Mouse (Mus musculus): ENCODE measurements at regions not wholly inside any gene's neighbourhood (a gene's known extent, or its start where the extent isn't known, plus 50 kb on each side); places are given as distances from the start of the nearest gene placed in this dataset.

DNA sequence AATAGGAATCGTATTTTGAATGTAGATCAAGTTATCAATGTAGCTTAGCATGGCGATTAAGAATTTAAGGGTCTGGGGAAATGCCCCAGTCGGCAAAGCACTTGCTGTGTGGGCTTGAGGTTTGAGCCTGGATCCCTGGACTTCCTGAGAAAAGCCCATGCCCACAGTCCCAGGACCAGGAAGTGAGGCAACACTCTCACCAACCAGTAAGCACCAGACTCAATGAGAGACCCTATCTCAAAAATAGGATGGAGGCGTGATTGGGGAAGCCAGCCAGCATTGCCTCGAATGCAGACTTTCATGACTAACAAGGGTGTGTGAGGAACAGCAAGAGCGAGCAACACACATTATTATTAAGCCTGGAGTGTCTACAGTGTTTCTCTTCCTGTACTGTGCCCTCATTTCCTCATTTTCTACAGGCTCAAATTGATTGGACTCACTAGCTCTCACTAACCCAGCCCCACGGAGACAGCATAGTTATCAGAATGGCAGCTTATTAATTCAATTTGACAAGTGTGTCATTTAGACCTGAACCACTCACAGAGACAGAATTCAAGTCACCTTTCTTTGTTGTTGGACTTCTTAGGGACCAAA is 170.1 kb downstream of the Ifng start:
- Histone ChIP-seq H3K4me3 (ENCODE audit: low read depth, low read length) (no peak overlapping the region), H3K36me3 (ENCODE audit: control insufficient read depth, insufficient read depth, low read length) (no peaks in the 10 kb centered on the region), H3K27me3 (ENCODE audit: control insufficient read depth, insufficient read depth, low read length) (no peaks in the 10 kb centered on the region), H3K4me1 (ENCODE audit: control insufficient read depth, insufficient read depth, insufficient read length, low read length) (no peaks in the 10 kb centered on the region), H3K27ac (ENCODE audit: insufficient read depth, low read depth, low read length) (no peak overlapping the region)
- 82% methylated on average over 7 of the region's 7 CpGs for WGBS
- TF ChIP-seq CTCF (IDR thresholded peaks at IDR 0.05; ENCODE audit: extremely low read depth, insufficient read length, insufficient replicate concordance, low read depth, low read length) (no peak), POLR2A (IDR thresholded peaks at IDR 0.05; ENCODE audit: low read depth, low read length) (no peak)

GRCm38 (mm10) chr10:118612091-118612490 is 171.2 kb downstream of the Ifng start:
- Histone ChIP-seq H3K4me1 (ENCODE audit: control insufficient read depth, insufficient read depth, insufficient read length, low read length) (no peaks in the 10 kb centered on the region), H3K4me3 (ENCODE audit: low read depth, low read length) (no peak overlapping the region), H3K27me3 (ENCODE audit: control insufficient read depth, insufficient read depth, low read length) (no peaks in the 10 kb centered on the region), H3K27ac (ENCODE audit: insufficient read depth, low read depth, low read length) (no peak overlapping the region), H3K36me3 (ENCODE audit: control insufficient read depth, insufficient read depth, low read length) (no peaks in the 10 kb centered on the region)
- 85% methylated on average over 7 of the region's 7 CpGs for WGBS
- TF ChIP-seq CTCF (IDR thresholded peaks at IDR 0.05; ENCODE audit: extremely low read depth, insufficient read length, insufficient replicate concordance, low read depth, low read length), result no peak

GRCm38 (mm10) chr10:118613056-118613695 is 172.3 kb downstream of the Ifng start:
- Histone ChIP-seq H3K4me1 (ENCODE audit: control insufficient read depth, insufficient read depth, insufficient read length, low read length) (no peaks in the 10 kb centered on the region), H3K27me3 (ENCODE audit: control insufficient read depth, insufficient read depth, low read length) (no peaks in the 10 kb centered on the region), H3K27ac (ENCODE audit: insufficient read depth, low read depth, low read length) (no peak overlapping the region), H3K36me3 (ENCODE audit: control insufficient read depth, insufficient read depth, low read length) (no peaks in the 10 kb centered on the region), H3K4me3 (ENCODE audit: low read depth, low read length) (no peak overlapping the region)
- WGBS, result 90% methylated on average over 14 of the region's 14 CpGs
- TF ChIP-seq CTCF (IDR thresholded peaks at IDR 0.05; ENCODE audit: extremely low read depth, insufficient read length, insufficient replicate concordance, low read depth, low read length), result no peak
- no peak for TF ChIP-seq POLR2A (IDR thresholded peaks at IDR 0.05; ENCODE audit: low read depth, low read length)

DNA sequence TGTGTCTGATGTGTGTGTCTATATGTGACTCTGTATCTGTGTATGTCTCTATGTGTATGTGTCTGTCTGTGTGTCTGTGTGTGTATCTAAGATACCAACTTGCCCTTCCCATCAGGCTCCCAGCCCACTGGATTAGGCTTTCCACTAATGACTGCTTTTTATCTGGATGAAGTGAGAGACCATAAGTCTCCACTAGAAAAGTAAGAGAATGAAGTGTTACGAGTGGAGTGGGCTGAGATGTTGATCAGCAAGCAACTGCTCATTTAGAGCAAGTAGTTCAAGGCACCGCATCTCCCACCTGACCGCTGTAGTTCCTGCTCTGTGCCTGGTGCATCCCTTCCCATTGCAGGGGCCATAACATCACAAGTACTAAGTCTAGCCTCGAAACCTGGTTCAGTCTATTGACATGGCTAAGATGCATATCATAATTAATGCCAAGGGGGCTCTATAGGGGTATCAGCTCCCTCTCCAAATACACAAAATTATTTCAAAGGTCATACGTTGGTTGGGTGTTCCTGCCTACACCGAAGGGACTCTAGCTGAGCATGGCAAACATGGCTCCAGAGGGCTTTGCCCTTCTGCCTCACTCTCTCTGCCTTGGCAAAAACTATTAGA is 173.5 kb downstream of the Ifng start:
- no peaks in the 10 kb centered on the region for H3K27me3 ChIP-seq (ENCODE audit: control insufficient read depth, insufficient read depth, low read length)
- 89% methylated on average over 6 of the region's 6 CpGs for WGBS
- no peak overlapping the region for H3K27ac ChIP-seq (ENCODE audit: insufficient read depth, low read depth, low read length)
- no peaks in the 10 kb centered on the region for H3K4me1 ChIP-seq (ENCODE audit: control insufficient read depth, insufficient read depth, insufficient read length, low read length)
- TF ChIP-seq CTCF (IDR thresholded peaks at IDR 0.05; ENCODE audit: extremely low read depth, insufficient read length, insufficient replicate concordance, low read depth, low read length) (no peak), POLR2A (IDR thresholded peaks at IDR 0.05; ENCODE audit: low read depth, low read length) (no peak)
- H3K36me3 ChIP-seq (ENCODE audit: control insufficient read depth, insufficient read depth, low read length), result no peaks in the 10 kb centered on the region
- H3K4me3 ChIP-seq (ENCODE audit: low read depth, low read length), result no peak overlapping the region

GRCm38 (mm10) chr10:118615131-118616020 is 174.5 kb downstream of the Ifng start:
- TF ChIP-seq CTCF (IDR thresholded peaks at IDR 0.05; ENCODE audit: extremely low read depth, insufficient read length, insufficient replicate concordance, low read depth, low read length) (no peak), POLR2A (IDR thresholded peaks at IDR 0.05; ENCODE audit: low read depth, low read length) (no peak)
- H3K4me1 ChIP-seq (ENCODE audit: control insufficient read depth, insufficient read depth, insufficient read length, low read length), result no peaks in the 10 kb centered on the region
- WGBS, result 90% methylated on average over 10 of the region's 10 CpGs
- no peak overlapping the region for H3K27ac ChIP-seq (ENCODE audit: insufficient read depth, low read depth, low read length)
- no peak overlapping the region for H3K4me3 ChIP-seq (ENCODE audit: low read depth, low read length)
- H3K36me3 ChIP-seq (ENCODE audit: control insufficient read depth, insufficient read depth, low read length), result no peaks in the 10 kb centered on the region
- H3K27me3 ChIP-seq (ENCODE audit: control insufficient read depth, insufficient read depth, low read length), result no peaks in the 10 kb centered on the region

DNA sequence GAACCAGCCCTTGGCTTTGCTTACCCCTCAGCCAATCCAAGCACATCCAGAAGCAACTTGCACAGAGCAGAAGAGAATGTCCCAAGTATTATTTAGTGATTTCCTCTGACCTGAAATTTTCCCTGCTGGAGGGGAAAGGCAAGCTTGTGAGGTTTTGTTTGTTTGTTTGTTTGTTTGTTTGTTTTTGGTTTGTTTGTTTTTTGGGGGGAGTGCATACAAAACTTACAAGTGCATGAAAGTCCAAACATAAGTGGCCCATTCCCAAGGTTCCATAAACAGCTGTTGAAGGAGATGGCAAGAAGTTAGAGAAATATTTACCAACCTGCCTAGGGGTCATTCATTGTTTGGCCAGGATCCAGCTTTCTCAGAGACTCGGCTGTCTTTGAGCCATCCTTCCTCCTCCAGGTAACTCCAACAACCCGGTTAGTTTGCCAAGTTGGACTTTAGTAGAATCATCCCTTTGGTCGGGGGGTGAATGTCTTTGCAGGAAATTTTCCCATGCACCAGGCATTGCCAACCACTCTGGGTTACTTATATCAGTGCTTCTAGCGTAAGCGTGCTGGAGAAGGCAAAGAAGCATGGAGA is 175.3 kb downstream of the Ifng start:
- no peak overlapping the region for H3K27ac ChIP-seq (ENCODE audit: insufficient read depth, low read depth, low read length)
- no peaks in the 10 kb centered on the region for H3K4me1 ChIP-seq (ENCODE audit: control insufficient read depth, insufficient read depth, insufficient read length, low read length)
- H3K36me3 ChIP-seq (ENCODE audit: control insufficient read depth, insufficient read depth, low read length), result no peaks in the 10 kb centered on the region
- TF ChIP-seq CTCF (IDR thresholded peaks at IDR 0.05; ENCODE audit: extremely low read depth, insufficient read length, insufficient replicate concordance, low read depth, low read length) (no peak), POLR2A (IDR thresholded peaks at IDR 0.05; ENCODE audit: low read depth, low read length) (no peak)
- no peaks in the 10 kb centered on the region for H3K27me3 ChIP-seq (ENCODE audit: control insufficient read depth, insufficient read depth, low read length)
- WGBS, result 58% methylated on average over 5 of the region's 5 CpGs
- no peak overlapping the region for H3K4me3 ChIP-seq (ENCODE audit: low read depth, low read length)
